Mouse (Mus musculus) CD4-positive, CD25-positive, alpha-beta regulatory T cell, adult 2 months (primary cell): ENCODE measurements around the gene Tcf20.

Experiments used
- DNase-seq: peaks from one replicate; pipeline ENCODE4 v3.0.0-alpha.2; 2012; ENCODE audit warnings: low read depth, low spot score

Tcf20 gene

GRCm38 (mm10) chr15:82958253-82958701 is 29.4 kb downstream of the Tcf20 start:
- DNase-seq = no peak

- DNase-seq = no peak
Measured at GRCm38 (mm10) chr15:82956721-82957120, 31.0 kb downstream of the Tcf20 start.

GRCm38 (mm10) chr15:82956310-82956709 is 31.4 kb downstream of the Tcf20 start:
- DNase-seq = no peak

GRCm38 (mm10) chr15:82955286-82955685 is 32.4 kb downstream of the Tcf20 start:
- DNase-seq = no peak

GRCm38 (mm10) chr15:82954034-82954433 is 33.6 kb downstream of the Tcf20 start:
- no peak for DNase-seq

- no peak for DNase-seq
Measured at GRCm38 (mm10) chr15:82953096-82953495, 34.6 kb downstream of the Tcf20 start.

- DNase-seq = no peak
Measured at GRCm38 (mm10) chr15:82952292-82952705, 35.4 kb downstream of the Tcf20 start.

GRCm38 (mm10) chr15:82950246-82950645 is 37.4 kb downstream of the Tcf20 start:
- DNase-seq = no peak

- DNase-seq = no peak
Measured at GRCm38 (mm10) chr15:82947431-82947830, 40.2 kb downstream of the Tcf20 start.

GRCm38 (mm10) chr15:82944479-82945195 is 43.0 kb downstream of the Tcf20 start:
- no peak for DNase-seq

GRCm38 (mm10) chr15:82941733-82942132 is 45.9 kb downstream of the Tcf20 start:
- DNase-seq = no peak

- no peak for DNase-seq
Measured at GRCm38 (mm10) chr15:82940494-82941214, 47.0 kb downstream of the Tcf20 start.

GRCm38 (mm10) chr15:82938155-82938569 is 49.5 kb downstream of the Tcf20 start:
- DNase-seq = no peak

GRCm38 (mm10) chr15:82937428-82937992 is 50.2 kb downstream of the Tcf20 start:
- no peak for DNase-seq

- DNase-seq = no peak
Measured at GRCm38 (mm10) chr15:82934971-82935370, 52.7 kb downstream of the Tcf20 start.

GRCm38 (mm10) chr15:82932936-82933650 is 54.6 kb downstream of the Tcf20 start:
- no peak for DNase-seq

- no peak for DNase-seq
Measured at GRCm38 (mm10) chr15:82931436-82931835, 56.2 kb downstream of the Tcf20 start.

- no peak for DNase-seq
Measured at GRCm38 (mm10) chr15:82929595-82929994, 58.1 kb downstream of the Tcf20 start.

- peak; percentile 44 for DNase-seq
Measured at GRCm38 (mm10) chr15:82928844-82929243, 58.8 kb downstream of the Tcf20 start.

- DNase-seq = no peak
Measured at GRCm38 (mm10) chr15:82928023-82928422, 59.6 kb downstream of the Tcf20 start.

GRCm38 (mm10) chr15:82927057-82927456 is 60.6 kb downstream of the Tcf20 start:
- no peak for DNase-seq
